Mouse (Mus musculus): ENCODE data around the gene Zfhx3. TPM values are rescaled to one million over a fixed set of nuclear protein-coding genes. Genes with fewer than 3 reads are reported as not detected.
A peak's percentile ranks its signal among the peaks of the same experiment; 100 is the strongest.

The Zfhx3 gene
- polyA plus RNA-seq, 1 experiment from 2014 or later: 60.2 TPM

GRCm38 (mm10) chr8:108813375-108813774, 870.9 kb downstream of the Zfhx3 start:
- Histone ChIP-seq H3K27me3 (replicated peaks) (no peaks in the 10 kb centered on the region), H3K27ac (0 out of 2 replicates have a peak overlapping the region, but pooled peaks have one; percentile 21), H3K4me1 (peaks cover 30% of the 10 kb centered on the region), H3K9me3 (no peaks in the 10 kb centered on the region), H3K36me3 (replicated peaks) (no peaks in the 10 kb centered on the region), H3K4me2 (no peak overlapping the region), H3K4me3 (no peak overlapping the region), H3K9ac (no peak overlapping the region)
- 88% methylated on average over 12 of the region's 12 CpGs for WGBS
- no peak for ATAC-seq (replicated peaks)

GRCm38 (mm10) chr8:108819271-108819671, 876.8 kb downstream of the Zfhx3 start:
- no peak overlapping the region for H3K4me3 ChIP-seq
- H3K27ac ChIP-seq: peak overlapping the region; percentile 8; the same call in 1 of the 2 replicates
- peaks cover 53% of the 10 kb centered on the region for H3K4me1 ChIP-seq
- no peak overlapping the region for H3K4me2 ChIP-seq
- no peaks in the 10 kb centered on the region for H3K36me3 ChIP-seq (replicated peaks)
- ATAC-seq (replicated peaks): no peak
- no peaks in the 10 kb centered on the region for H3K9me3 ChIP-seq
- whole genome bisulfite sequencing: 9% methylated on average over 8 of the region's 8 CpGs
- H3K27me3 ChIP-seq (replicated peaks): no peaks in the 10 kb centered on the region
- no peak overlapping the region for H3K9ac ChIP-seq

GRCm38 (mm10) chr8:108819826-108820225, 877.4 kb downstream of the Zfhx3 start:
- Histone ChIP-seq H3K9me3 (no peaks in the 10 kb centered on the region), H3K27ac (no peak overlapping the region), H3K4me1 (peaks cover 53% of the 10 kb centered on the region), H3K36me3 (replicated peaks) (no peaks in the 10 kb centered on the region), H3K4me3 (no peak overlapping the region), H3K9ac (no peak overlapping the region), H3K4me2 (peak overlapping the region; percentile 8), H3K27me3 (replicated peaks) (no peaks in the 10 kb centered on the region)
- 7% methylated on average over 3 of the region's 3 CpGs for WGBS
- ATAC-seq (replicated peaks): no peak

- Histone ChIP-seq H3K4me2 (peak overlapping the region; percentile 8), H3K9me3 (no peaks in the 10 kb centered on the region), H3K9ac (no peak overlapping the region), H3K27ac (no peak overlapping the region), H3K4me1 (peaks cover 53% of the 10 kb centered on the region), H3K4me3 (no peak overlapping the region), H3K36me3 (replicated peaks) (no peaks in the 10 kb centered on the region), H3K27me3 (replicated peaks) (no peaks in the 10 kb centered on the region)
- ATAC-seq (replicated peaks): peak; percentile 55
- WGBS: 15% methylated on average over 6 of the region's 6 CpGs
Observed at GRCm38 (mm10) chr8:108820634-108821033, 878.2 kb downstream of the Zfhx3 start.

- Histone ChIP-seq H3K4me3 (no peak overlapping the region), H3K4me2 (0 out of 2 replicates have a peak overlapping the region, but pooled peaks have one; percentile 1), H3K27ac (no peak overlapping the region), H3K4me1 (peaks cover 74% of the 10 kb centered on the region), H3K9ac (no peak overlapping the region), H3K36me3 (replicated peaks) (no peaks in the 10 kb centered on the region), H3K9me3 (no peaks in the 10 kb centered on the region), H3K27me3 (replicated peaks) (no peaks in the 10 kb centered on the region)
- WGBS: 28% methylated on average over 15 of the region's 15 CpGs
- no peak for ATAC-seq (replicated peaks)
Observed at GRCm38 (mm10) chr8:108822841-108823266, 880.4 kb downstream of the Zfhx3 start.

GRCm38 (mm10) chr8:108824049-108824448, 881.6 kb downstream of the Zfhx3 start:
- H3K27me3 ChIP-seq (replicated peaks): no peaks in the 10 kb centered on the region
- peaks cover 73% of the 10 kb centered on the region for H3K4me1 ChIP-seq
- ATAC-seq (replicated peaks): no peak
- no peak overlapping the region for H3K27ac ChIP-seq
- no peaks in the 10 kb centered on the region for H3K36me3 ChIP-seq (replicated peaks)
- no peaks in the 10 kb centered on the region for H3K9me3 ChIP-seq
- WGBS: 94% methylated on average over 4 of the region's 4 CpGs
- no peak overlapping the region for H3K4me2 ChIP-seq
- no peak overlapping the region for H3K9ac ChIP-seq
- no peak overlapping the region for H3K4me3 ChIP-seq

- Histone ChIP-seq H3K4me3 (no peak overlapping the region), H3K36me3 (replicated peaks) (no peaks in the 10 kb centered on the region), H3K27me3 (replicated peaks) (no peaks in the 10 kb centered on the region), H3K4me1 (peaks cover 74% of the 10 kb centered on the region), H3K9ac (no peak overlapping the region), H3K9me3 (no peaks in the 10 kb centered on the region), H3K27ac (peak overlapping the region; percentile 42), H3K4me2 (no peak overlapping the region)
- 80% methylated on average over 4 of the region's 4 CpGs for WGBS
- ATAC-seq (replicated peaks): no peak
Observed at GRCm38 (mm10) chr8:108826414-108826813, 884.0 kb downstream of the Zfhx3 start.

GRCm38 (mm10) chr8:108827428-108827827, 885.0 kb downstream of the Zfhx3 start:
- Histone ChIP-seq H3K36me3 (replicated peaks) (no peaks in the 10 kb centered on the region), H3K4me2 (no peak overlapping the region), H3K4me1 (peaks cover 71% of the 10 kb centered on the region), H3K9me3 (no peaks in the 10 kb centered on the region), H3K27ac (no peak overlapping the region), H3K27me3 (replicated peaks) (no peaks in the 10 kb centered on the region), H3K4me3 (no peak overlapping the region), H3K9ac (peak overlapping the region; percentile 8; the same call in 1 of the 2 replicates)
- no peak for ATAC-seq (replicated peaks)
- WGBS: 76% methylated on average over 15 of the region's 15 CpGs

GRCm38 (mm10) chr8:108829305-108829717, 886.9 kb downstream of the Zfhx3 start:
- Histone ChIP-seq H3K4me3 (no peak overlapping the region), H3K27ac (peak overlapping the region; percentile 48), H3K27me3 (replicated peaks) (no peaks in the 10 kb centered on the region), H3K9me3 (no peaks in the 10 kb centered on the region), H3K4me2 (peak overlapping the region; percentile 31), H3K36me3 (replicated peaks) (no peaks in the 10 kb centered on the region), H3K4me1 (peaks cover 62% of the 10 kb centered on the region), H3K9ac (no peak overlapping the region)
- peak; percentile 78 for ATAC-seq (replicated peaks)
- 8% methylated on average over 12 of the region's 12 CpGs for WGBS

GRCm38 (mm10) chr8:108835143-108835542, 892.7 kb downstream of the Zfhx3 start:
- Histone ChIP-seq H3K4me1 (peaks cover 52% of the 10 kb centered on the region), H3K9ac (no peak overlapping the region), H3K27me3 (replicated peaks) (no peaks in the 10 kb centered on the region), H3K9me3 (no peaks in the 10 kb centered on the region), H3K4me2 (no peak overlapping the region), H3K4me3 (no peak overlapping the region), H3K36me3 (replicated peaks) (no peaks in the 10 kb centered on the region), H3K27ac (no peak overlapping the region)
- WGBS: 91% methylated on average over 11 of the region's 11 CpGs
- ATAC-seq (replicated peaks): no peak

GRCm38 (mm10) chr8:108837788-108838187, 895.3 kb downstream of the Zfhx3 start:
- H3K27ac ChIP-seq: no peak overlapping the region
- ATAC-seq (replicated peaks): no peak
- H3K9ac ChIP-seq: no peak overlapping the region
- H3K4me3 ChIP-seq: no peak overlapping the region
- H3K9me3 ChIP-seq: no peaks in the 10 kb centered on the region
- WGBS: 24% methylated on average over 10 of the region's 10 CpGs
- H3K4me2 ChIP-seq: no peak overlapping the region
- H3K36me3 ChIP-seq (replicated peaks): no peaks in the 10 kb centered on the region
- H3K27me3 ChIP-seq (replicated peaks): no peaks in the 10 kb centered on the region
- H3K4me1 ChIP-seq: peaks cover 33% of the 10 kb centered on the region

- no peak for ATAC-seq (replicated peaks)
- Histone ChIP-seq H3K4me1 (peaks cover 33% of the 10 kb centered on the region), H3K4me3 (no peak overlapping the region), H3K27ac (peak overlapping the region; percentile 21; the same call in 1 of the 2 replicates), H3K36me3 (replicated peaks) (no peaks in the 10 kb centered on the region), H3K9me3 (no peaks in the 10 kb centered on the region), H3K4me2 (no peak overlapping the region), H3K9ac (no peak overlapping the region), H3K27me3 (replicated peaks) (no peaks in the 10 kb centered on the region)
- 33% methylated on average over 6 of the region's 6 CpGs for WGBS
Observed at GRCm38 (mm10) chr8:108838761-108839160, 896.3 kb downstream of the Zfhx3 start.

- no peaks in the 10 kb centered on the region for H3K27me3 ChIP-seq (replicated peaks)
- no peak overlapping the region for H3K4me3 ChIP-seq
- no peak for ATAC-seq (replicated peaks)
- WGBS: 85% methylated on average over 5 of the region's 5 CpGs
- no peak overlapping the region for H3K27ac ChIP-seq
- no peaks in the 10 kb centered on the region for H3K9me3 ChIP-seq
- no peaks in the 10 kb centered on the region for H3K36me3 ChIP-seq (replicated peaks)
- peaks cover 28% of the 10 kb centered on the region for H3K4me1 ChIP-seq
- no peak overlapping the region for H3K4me2 ChIP-seq
- H3K9ac ChIP-seq: no peak overlapping the region
Observed at GRCm38 (mm10) chr8:108842307-108842706, 899.9 kb downstream of the Zfhx3 start.

Measured in midbrain, embryonic 15.5 days (tissue).